Mouse (Mus musculus) limb, embryonic 12.5 days (tissue): Measurements from ENCODE around the gene Gm2a. TPM values are rescaled to one million over a fixed set of nuclear protein-coding genes. Genes with fewer than 3 reads are reported as not detected.
"Not testable (repeated sequence)": the region's sequence is repeated elsewhere in the genome, so short reads cannot be mapped to it uniquely, and the experiment has no call there.

Source experiments
- ATAC-seq: fragments of 200-750 bp; cut with Nextera tagmentation; 2 replicates; pipeline ENCODE4 v1.8.0; 2017; ENCODE audit warnings: low read depth, moderate TSS enrichment; ENCODE audit not compliant: insufficient number of reproducible peaks, insufficient read depth, low FRiP score, low TSS enrichment
- H3K27ac ChIP-seq: fragments of 300-500 bp; sonication (generic); 2 replicates; pipeline ENCODE4 v1.5.1; 2016; ENCODE audit warnings: mild to moderate bottlenecking, moderate library complexity
- H3K27me3 ChIP-seq: fragments of 300-500 bp; sonication (generic); 2 replicates; pipeline ENCODE4 v1.6.1; 2016; ENCODE audit warnings: mild to moderate bottlenecking, moderate library complexity
- H3K36me3 ChIP-seq: fragments of 300-500 bp; sonication (generic); 2 replicates; pipeline ENCODE4 v1.6.1; 2016; ENCODE audit warnings: mild to moderate bottlenecking, moderate library complexity
- H3K4me1 ChIP-seq: fragments of 300-500 bp; sonication (generic); replicated peaks from 2 replicates; pipeline ENCODE4 v1.6.1; 2016
- H3K4me2 ChIP-seq: fragments of 300-500 bp; sonication (generic); 2 replicates; pipeline ENCODE4 v1.6.1; 2016; ENCODE audit warnings: mild to moderate bottlenecking, moderate library complexity
- H3K4me3 ChIP-seq: fragments of 300-500 bp; sonication (generic); replicated peaks from 2 replicates; pipeline ENCODE4 v1.5.1; 2016; ENCODE audit warnings: mild to moderate bottlenecking
- H3K9ac ChIP-seq: fragments of 300-500 bp; sonication (generic); replicated peaks from 2 replicates; pipeline ENCODE4 v1.6.1; 2016; ENCODE audit warnings: mild to moderate bottlenecking, moderate library complexity
- H3K9me3 ChIP-seq: fragments of 300-500 bp; sonication (generic); 2 replicates; pipeline ENCODE4 v1.6.1; 2016; ENCODE audit warnings: mild to moderate bottlenecking, moderate library complexity
- WGBS: fragments of 180-500 bp; shearing (Covaris S2); methylation state at CpG from one replicate; pipeline ENCODE4 v1.1.7; 2016; 5-methylcytosine and 5-hydroxymethylcytosine counted together
- polyA plus RNA-seq: library from polyadenylated mRNA; unstranded; fragments of >200 nt; fragmentation: Nextera tagmentation; extraction: Ambion mirVana; gene quantifications from 2 replicates; pipeline ENCODE4 v1.2.1, GENCODE M21; 2016

The Gm2a gene
- polyA plus RNA-seq, 1 experiment from 2014 or later = 11.1 TPM

DNA sequence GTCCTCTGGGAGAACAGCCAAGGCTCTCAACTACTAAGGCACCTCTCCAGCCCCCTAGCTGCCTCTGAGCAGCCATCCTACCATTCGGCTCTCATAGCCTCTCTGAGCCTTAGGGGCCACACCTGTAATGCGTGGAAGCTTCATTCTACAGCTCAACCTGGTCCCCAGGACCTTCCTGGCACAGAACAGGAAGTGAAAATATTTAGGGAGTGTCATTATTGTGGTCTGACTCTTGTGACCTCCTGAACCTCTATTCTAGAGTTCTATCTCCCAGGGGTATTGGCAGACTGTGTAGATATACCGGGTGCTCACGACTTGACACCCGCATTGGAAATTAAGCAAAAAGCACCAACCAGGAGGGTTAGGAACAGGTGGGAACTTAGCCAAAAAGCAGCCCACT lies 21.7 kb upstream of the Gm2a start:
- H3K9ac ChIP-seq = no peak overlapping the region
- no peaks in the 10 kb centered on the region for H3K36me3 ChIP-seq
- H3K4me2 ChIP-seq = no peak overlapping the region
- no peak for ATAC-seq
- H3K4me3 ChIP-seq = no peak overlapping the region
- 89% methylated on average over 5 of the region's 5 CpGs for WGBS
- peaks cover 26% of the 10 kb centered on the region for H3K27me3 ChIP-seq
- 0 out of 2 replicates have a peak, but pooled peaks cover 5% of the 10 kb centered on the region for H3K9me3 ChIP-seq
- no peak overlapping the region for H3K27ac ChIP-seq
- peaks cover 11% of the 10 kb centered on the region for H3K4me1 ChIP-seq

DNA sequence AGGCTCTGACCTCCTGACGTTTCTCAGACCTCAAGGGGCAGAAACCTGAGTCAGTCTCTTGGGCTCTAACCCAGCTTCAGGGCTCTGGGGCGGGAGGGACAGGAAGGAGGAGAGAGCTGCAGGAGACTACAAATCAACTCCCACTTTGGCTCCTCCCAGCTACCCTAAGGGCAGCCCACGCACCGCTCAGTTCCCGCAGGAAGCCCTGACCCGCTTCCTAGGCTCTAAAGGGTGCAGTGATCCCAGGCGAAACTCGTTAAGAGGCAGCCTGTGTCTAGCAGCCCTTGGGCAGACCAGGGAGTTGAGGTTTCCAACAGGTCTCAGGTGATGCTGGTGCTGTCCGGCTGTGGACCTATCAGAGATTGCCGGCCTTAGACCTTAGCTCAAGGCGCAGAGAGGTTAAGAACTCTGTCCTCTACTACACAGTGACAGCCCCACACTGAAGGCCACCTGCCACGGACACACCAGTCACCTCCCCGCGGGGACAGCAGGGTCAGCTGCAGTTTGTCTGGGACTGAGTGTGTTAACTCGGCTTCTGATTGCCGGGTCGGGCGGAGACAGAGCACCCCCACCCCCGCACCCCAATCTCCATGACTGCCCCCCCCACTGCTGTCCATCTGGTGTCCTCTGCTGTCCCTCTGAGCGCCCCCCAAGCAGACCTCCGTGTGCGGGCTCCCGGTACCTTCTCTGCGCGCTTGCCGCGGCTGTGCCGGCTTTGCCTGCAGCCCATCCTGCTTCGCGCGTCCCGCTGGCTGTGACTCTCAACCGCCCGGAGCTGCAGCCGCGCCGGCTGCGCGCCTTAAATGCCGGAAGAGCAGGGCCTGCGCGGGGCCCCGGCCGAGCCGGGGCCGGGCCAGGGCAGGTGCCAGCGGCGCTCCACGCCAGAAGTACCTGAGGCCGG lies 20.3 kb upstream of the Gm2a start, which contains the start of gene Ccdc69:
Ccdc69 (minus strand) TSS at position 801 of the 901 bp plus-strand sequence.
- Histone ChIP-seq H3K9ac (peak within 1 kb of the TSS; percentile 58), H3K4me1 (peaks cover 11% of the 10 kb centered on the region), H3K27ac (no peak within 1 kb of the TSS), H3K36me3 (no peaks in the 10 kb centered on the region), H3K27me3 (peaks cover 26% of the 10 kb centered on the region), H3K4me3 (peak within 1 kb of the TSS; percentile 47), H3K9me3 (0 out of 2 replicates have a peak, but pooled peaks cover 5% of the 10 kb centered on the region), H3K4me2 (peak within 1 kb of the TSS; percentile 95)
- under 1% methylated on average over 50 of the region's 50 CpGs for WGBS
- ATAC-seq = peak; percentile 66

GRCm38 (mm10) chr11:55078502-55078901 lies 19.4 kb upstream of the Gm2a start:
- no peak for ATAC-seq
- Histone ChIP-seq H3K9ac (no peak overlapping the region), H3K4me3 (no peak overlapping the region), H3K27me3 (peaks cover 26% of the 10 kb centered on the region), H3K27ac (no peak overlapping the region), H3K36me3 (no peaks in the 10 kb centered on the region), H3K4me2 (peak overlapping the region; percentile 95), H3K4me1 (peaks cover 11% of the 10 kb centered on the region), H3K9me3 (0 out of 2 replicates have a peak, but pooled peaks cover 5% of the 10 kb centered on the region)
- 61% methylated on average over 3 of the region's 3 CpGs for WGBS

GRCm38 (mm10) chr11:55079180-55079579 lies 18.7 kb upstream of the Gm2a start:
- 0 out of 2 replicates have a peak, but pooled peaks cover 5% of the 10 kb centered on the region for H3K9me3 ChIP-seq
- 89% methylated on average over 4 of the region's 4 CpGs for WGBS
- ATAC-seq = no peak
- H3K4me3 ChIP-seq = no peak overlapping the region
- no peaks in the 10 kb centered on the region for H3K36me3 ChIP-seq
- H3K4me2 ChIP-seq = no peak overlapping the region
- H3K27me3 ChIP-seq = peaks cover 26% of the 10 kb centered on the region
- no peak overlapping the region for H3K9ac ChIP-seq
- H3K27ac ChIP-seq = no peak overlapping the region
- H3K4me1 ChIP-seq = peaks cover 11% of the 10 kb centered on the region

GRCm38 (mm10) chr11:55081206-55081605 lies 16.7 kb upstream of the Gm2a start:
- H3K9me3 ChIP-seq = 0 out of 2 replicates have a peak, but pooled peaks cover 5% of the 10 kb centered on the region
- peaks cover 26% of the 10 kb centered on the region for H3K27me3 ChIP-seq
- peaks cover 11% of the 10 kb centered on the region for H3K4me1 ChIP-seq
- no peak overlapping the region for H3K4me3 ChIP-seq
- ATAC-seq = no peak
- no peak overlapping the region for H3K27ac ChIP-seq
- no peak overlapping the region for H3K9ac ChIP-seq
- 88% methylated on average over 9 of the region's 9 CpGs for WGBS
- H3K4me2 ChIP-seq = no peak overlapping the region
- no peaks in the 10 kb centered on the region for H3K36me3 ChIP-seq

DNA sequence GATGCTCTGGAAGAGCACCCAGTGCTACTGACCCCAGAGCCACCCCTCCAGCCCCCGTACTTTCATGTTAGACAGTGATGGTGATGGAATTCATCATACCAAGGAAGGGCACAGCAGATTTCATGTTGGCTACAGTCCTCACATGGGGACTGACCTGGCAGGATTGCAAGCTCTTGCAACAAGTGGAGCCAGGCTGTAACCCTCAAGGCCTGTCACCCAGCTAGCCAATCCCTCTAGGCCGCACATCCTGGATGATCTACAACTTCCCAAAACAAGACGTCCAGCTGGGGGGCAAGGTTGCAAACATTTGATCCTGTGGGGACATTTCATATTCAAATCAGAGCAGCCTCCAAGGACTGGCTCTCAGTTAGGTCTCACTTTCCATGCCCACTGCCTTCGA lies 13.3 kb upstream of the Gm2a start:
- Histone ChIP-seq H3K4me1 (no peaks in the 10 kb centered on the region), H3K36me3 (no peaks in the 10 kb centered on the region), H3K27ac (no peak overlapping the region), H3K27me3 (peaks cover 3% of the 10 kb centered on the region; the same call in 1 of the 2 replicates), H3K4me3 (no peak overlapping the region), H3K4me2 (no peak overlapping the region), H3K9ac (no peak overlapping the region), H3K9me3 (0 out of 2 replicates have a peak, but pooled peaks cover 5% of the 10 kb centered on the region)
- 82% methylated on average over 4 of the region's 4 CpGs for WGBS
- ATAC-seq = no peak

- 63% methylated on average over 5 of the region's 5 CpGs for WGBS
- no peaks in the 10 kb centered on the region for H3K4me1 ChIP-seq
- no peak for ATAC-seq
Observed at GRCm38 (mm10) chr11:55085396-55085795, 12.5 kb upstream of the Gm2a start.

GRCm38 (mm10) chr11:55087006-55087405 lies 10.9 kb upstream of the Gm2a start:
- peak overlapping the region; percentile 30; the same call in 1 of the 2 replicates for H3K4me2 ChIP-seq
- no peaks in the 10 kb centered on the region for H3K4me1 ChIP-seq
- ATAC-seq = no peak
- H3K27me3 ChIP-seq = peaks cover 3% of the 10 kb centered on the region; the same call in 1 of the 2 replicates
- H3K9ac ChIP-seq = no peak overlapping the region
- no peaks in the 10 kb centered on the region for H3K9me3 ChIP-seq
- no peak overlapping the region for H3K4me3 ChIP-seq
- H3K36me3 ChIP-seq = no peaks in the 10 kb centered on the region
- H3K27ac ChIP-seq = no peak overlapping the region
- 5% methylated on average over 10 of the region's 10 CpGs for WGBS

More at GRCm38 (mm10) chr11:55085396-55085795, 12.5 kb upstream of the Gm2a start:
- no peaks in the 10 kb centered on the region for H3K36me3 ChIP-seq
- no peak overlapping the region; the same call in 1 of the 2 replicates for H3K9ac ChIP-seq
- H3K4me3 ChIP-seq = no peak overlapping the region
- H3K4me2 ChIP-seq = no peak overlapping the region
- no peaks in the 10 kb centered on the region for H3K9me3 ChIP-seq
- peaks cover 3% of the 10 kb centered on the region; the same call in 1 of the 2 replicates for H3K27me3 ChIP-seq
- H3K27ac ChIP-seq = no peak overlapping the region

GRCm38 (mm10) chr11:55089892-55090291 lies 8.0 kb upstream of the Gm2a start:
- Histone ChIP-seq H3K9ac (no peak overlapping the region), H3K9me3 (no peaks in the 10 kb centered on the region), H3K4me2 (no peak overlapping the region), H3K27ac (no peak overlapping the region), H3K4me1 (no peaks in the 10 kb centered on the region), H3K4me3 (no peak overlapping the region), H3K27me3 (peaks cover 3% of the 10 kb centered on the region; the same call in 1 of the 2 replicates), H3K36me3 (no peaks in the 10 kb centered on the region)
- ATAC-seq = no peak
- 64% methylated on average over 2 of the region's 2 CpGs for WGBS

- ATAC-seq = no peak
- Histone ChIP-seq H3K36me3 (no peaks in the 10 kb centered on the region), H3K4me2 (no peak overlapping the region), H3K27me3 (no peaks in the 10 kb centered on the region; the same call in 1 of the 2 replicates), H3K9me3 (no peaks in the 10 kb centered on the region), H3K9ac (no peak overlapping the region), H3K4me3 (no peak overlapping the region), H3K27ac (no peak overlapping the region), H3K4me1 (no peaks in the 10 kb centered on the region; the same call in 1 of the 2 replicates)
- 77% methylated on average over 7 of the region's 7 CpGs for WGBS
Observed at GRCm38 (mm10) chr11:55093096-55093495, 4.8 kb upstream of the Gm2a start.

GRCm38 (mm10) chr11:55096296-55096695 lies 1.6 kb upstream of the Gm2a start:
- not testable (repeated sequence) for H3K36me3 ChIP-seq, ATAC-seq, H3K27me3 ChIP-seq, H3K4me3 ChIP-seq, H3K27ac ChIP-seq, H3K4me2 ChIP-seq, H3K9me3 ChIP-seq, H3K4me1 ChIP-seq, H3K9ac ChIP-seq
- 81% methylated on average over 4 of the region's 4 CpGs for WGBS
